Mouse (Mus musculus): ENCODE data around the gene Ttf2.

DNA sequence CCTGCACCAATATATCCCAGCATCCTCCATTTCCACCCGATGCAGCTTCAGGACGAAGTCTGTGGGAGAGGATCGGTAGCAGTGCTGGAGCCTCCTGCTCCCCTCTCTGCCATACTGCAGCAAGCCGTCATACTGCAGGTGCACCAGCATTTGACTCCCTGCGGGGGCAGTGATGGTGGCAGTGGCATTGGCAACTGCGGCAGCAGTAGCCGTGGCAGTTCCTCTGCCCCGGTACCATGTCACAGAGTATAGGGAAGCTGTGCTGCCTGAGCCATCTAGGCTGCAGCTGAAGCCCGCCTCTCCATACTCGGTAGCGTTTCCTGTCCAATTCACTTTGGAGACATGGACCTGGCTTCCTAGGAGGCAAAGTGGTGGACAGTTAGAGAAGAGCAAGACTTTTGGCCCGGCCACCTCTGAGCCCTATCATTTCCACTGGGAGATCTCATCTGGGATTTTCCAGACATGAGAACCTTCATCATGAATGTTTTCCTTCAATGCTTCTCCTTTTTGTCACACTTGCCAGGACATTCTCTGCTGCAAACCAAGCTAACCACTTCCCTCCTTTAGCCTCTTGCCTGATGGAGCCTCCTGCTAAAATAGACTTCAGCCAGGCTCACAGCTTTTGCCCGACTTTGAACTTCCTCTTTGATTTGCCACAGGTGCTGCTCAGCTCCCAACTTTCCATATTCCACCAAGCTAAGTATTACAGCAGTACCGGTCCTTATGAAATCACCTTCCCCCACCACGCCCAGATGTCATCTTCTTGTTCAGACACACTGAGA, 34.3 kb upstream of the Ttf2 start:
- TF ChIP-seq MYOG (IDR thresholded peaks at IDR 0.05; ENCODE audit: control insufficient read depth in 1 of 3, insufficient read depth in 1 of 3, insufficient read length in 2 of 3, low read depth in 2 of 3), result no peak
- no peak for TF ChIP-seq TCF3 (IDR thresholded peaks at IDR 0.05; ENCODE audit: insufficient read length, low read depth)
- TF ChIP-seq E2F4 (IDR thresholded peaks at IDR 0.05; ENCODE audit: insufficient read depth), result no peak
- TF ChIP-seq POLR2A (IDR thresholded peaks at IDR 0.05; ENCODE audit: insufficient read length, low read depth), result no peak
